Mouse (Mus musculus): ENCODE measurements around the gene Gstcd.

Gstcd gene

DNA sequence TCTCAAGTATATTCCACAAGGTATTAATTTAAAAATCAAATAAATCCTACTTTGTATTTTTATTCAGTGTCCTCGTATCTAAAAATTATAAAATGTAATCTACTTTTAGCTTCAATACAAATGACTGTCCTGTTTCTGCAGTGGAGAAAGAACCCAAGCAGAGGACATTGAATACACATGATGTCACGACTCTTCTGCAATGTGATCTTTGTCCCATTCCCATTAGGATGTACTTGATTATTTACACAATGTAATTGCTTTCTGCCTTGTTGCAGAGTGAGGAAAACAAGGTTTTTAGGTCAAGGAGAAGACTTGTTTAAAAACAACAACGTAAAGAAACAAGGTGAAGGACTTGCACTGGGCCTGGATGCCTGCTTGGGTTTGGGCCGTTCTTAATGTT, 84.6 kb downstream of the Gstcd start:
- no peak for DNase-seq (ENCODE audit: low spot score)

- no peak for DNase-seq (ENCODE audit: low spot score)
Measured at GRCm38 (mm10) chr3:132996299-132996698, 95.5 kb downstream of the Gstcd start.

DNA sequence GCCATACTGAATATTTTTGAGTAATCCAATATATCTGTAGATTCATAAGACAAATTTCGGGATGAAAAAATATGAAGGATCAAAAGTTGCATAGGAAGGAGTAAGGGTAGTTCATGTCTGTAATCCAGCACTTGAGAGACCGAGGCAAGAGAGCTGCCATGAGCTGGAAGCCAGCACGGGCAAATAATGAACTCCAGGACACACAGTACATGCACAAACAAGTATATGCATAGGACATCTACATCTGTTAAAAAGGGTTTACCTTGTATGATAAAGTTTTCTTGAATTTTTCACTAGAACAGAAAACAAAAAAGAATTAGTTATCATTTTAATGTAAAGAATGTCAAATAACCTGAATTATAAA, 95.9 kb downstream of the Gstcd start:
- DNase-seq (ENCODE audit: low spot score): no peak

- no peak for DNase-seq (ENCODE audit: low spot score)
Measured at GRCm38 (mm10) chr3:132995172-132995903, 96.5 kb downstream of the Gstcd start.

GRCm38 (mm10) chr3:132986188-132986587, 105.6 kb downstream of the Gstcd start:
- no peak for DNase-seq (ENCODE audit: low spot score)

- no peak for DNase-seq (ENCODE audit: low spot score)
Measured at GRCm38 (mm10) chr3:132983845-132984485, 107.9 kb downstream of the Gstcd start.

DNA sequence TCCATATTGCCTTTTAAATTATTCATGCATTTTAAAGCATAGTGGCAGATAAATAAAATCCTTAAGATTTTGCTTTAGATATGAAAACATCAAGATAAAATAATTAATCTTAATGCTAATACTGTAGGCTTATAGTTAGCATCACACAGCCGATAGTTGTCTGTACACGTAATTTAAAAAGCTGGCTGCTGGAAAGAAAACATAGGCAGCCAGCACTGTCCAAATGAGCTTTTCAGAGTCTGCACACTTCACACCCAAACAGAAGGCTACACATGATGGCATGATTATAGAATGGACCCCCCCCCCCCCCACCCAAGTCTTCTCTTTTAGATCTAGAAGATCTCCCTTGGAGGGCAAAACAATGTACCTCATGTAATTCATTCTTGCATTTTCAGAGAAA, 109.9 kb downstream of the Gstcd start:
- DNase-seq (ENCODE audit: low spot score): no peak

GRCm38 (mm10) chr3:132979781-132980461, 111.9 kb downstream of the Gstcd start:
- DNase-seq (ENCODE audit: low spot score): no peak

DNA sequence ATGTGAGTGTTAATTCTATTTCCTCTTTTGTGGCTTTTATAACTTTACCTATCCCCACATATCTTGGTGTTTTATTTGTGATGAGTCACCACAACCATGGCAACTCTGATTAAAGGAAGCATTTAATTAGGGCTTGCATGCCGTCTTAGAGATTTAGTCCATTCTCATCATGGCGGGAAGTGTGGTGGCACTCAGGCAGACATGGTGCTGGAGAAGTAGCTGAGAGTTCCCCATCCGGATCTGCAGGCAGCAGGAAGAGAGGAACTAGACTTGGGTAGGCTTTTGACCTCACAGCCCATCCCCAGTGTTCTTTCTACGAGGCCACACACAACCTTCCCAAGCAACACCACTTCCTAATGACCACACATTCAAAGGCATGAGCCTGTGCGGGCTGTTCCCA, 125.6 kb downstream of the Gstcd start:
- DNase-seq (ENCODE audit: low spot score): no peak

GRCm38 (mm10) chr3:132964715-132965507, 126.9 kb downstream of the Gstcd start:
- no peak for DNase-seq (ENCODE audit: low spot score)

DNA sequence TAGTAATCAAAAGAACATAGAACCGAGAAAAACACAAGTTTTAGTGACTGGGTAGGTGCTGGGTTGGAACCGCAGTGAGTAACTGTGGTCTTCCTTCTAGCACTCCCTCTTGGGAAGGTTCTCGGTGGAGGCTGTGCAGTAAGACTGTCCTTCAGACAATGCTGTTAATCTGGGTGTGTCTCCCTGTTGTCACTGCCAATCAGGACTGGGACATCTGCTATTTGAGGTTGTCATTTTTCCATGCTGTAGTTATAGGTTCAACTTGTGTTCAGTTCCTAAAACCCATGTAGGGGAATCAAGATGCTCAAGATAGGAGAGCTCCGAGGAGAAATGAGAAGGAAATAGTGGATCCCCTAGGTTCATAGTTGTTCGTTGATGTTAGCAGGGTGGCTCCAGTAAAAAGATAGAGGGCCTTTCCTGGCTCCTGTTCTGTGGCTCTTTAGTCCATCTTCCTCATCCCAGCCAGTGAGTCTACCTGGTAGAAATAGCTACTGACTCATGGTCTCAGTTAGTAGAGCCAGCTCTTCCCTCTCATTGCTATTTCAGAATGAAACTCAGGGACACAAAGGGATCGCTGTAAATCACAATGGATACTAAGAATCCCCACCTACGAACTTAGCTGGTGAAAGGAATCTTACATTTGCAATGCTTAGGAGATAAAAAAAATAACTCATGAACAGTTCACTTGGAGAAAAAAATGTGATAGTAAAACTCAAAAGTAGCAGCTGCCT, 129.0 kb downstream of the Gstcd start:
- DNase-seq (ENCODE audit: low spot score): no peak

GRCm38 (mm10) chr3:132950529-132950880, 141.3 kb downstream of the Gstcd start:
- DNase-seq (ENCODE audit: low spot score): no peak

DNA sequence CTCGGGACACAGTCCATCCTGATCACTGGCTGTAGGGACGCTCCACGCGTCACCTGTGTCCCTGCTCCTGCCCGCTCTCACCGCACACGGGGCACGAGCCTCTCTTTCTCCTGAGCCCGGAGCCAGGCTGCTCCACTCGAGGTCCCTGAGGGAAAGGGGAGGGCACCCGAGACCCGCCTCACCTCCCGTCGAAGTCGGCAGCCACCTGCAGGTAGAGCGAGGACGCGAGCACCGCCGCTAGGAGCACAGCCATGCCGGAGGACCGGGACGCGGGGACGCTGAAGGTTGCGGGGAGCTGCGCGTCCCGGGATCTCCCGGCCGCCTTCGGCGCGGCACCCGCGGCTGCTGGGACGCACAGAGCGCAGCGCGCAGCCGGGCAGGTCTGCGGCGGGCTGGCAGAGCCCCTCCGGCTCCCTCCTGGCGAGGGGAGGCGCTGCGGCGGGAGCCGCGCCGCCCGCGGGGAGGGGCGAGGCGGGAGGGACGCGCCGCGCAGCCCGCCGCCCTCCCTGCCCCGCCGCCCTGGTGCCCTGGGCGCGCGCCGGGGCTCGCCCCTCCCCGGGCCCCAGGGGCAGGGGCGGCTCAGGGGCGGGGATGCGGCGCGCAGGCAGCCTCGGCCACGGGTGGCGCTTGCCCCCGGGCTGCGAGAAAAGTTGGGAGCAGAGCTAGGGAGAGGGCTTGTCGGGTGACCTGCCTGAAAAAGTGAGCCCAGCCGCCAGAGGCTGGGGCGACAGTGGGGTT, 141.9 kb downstream of the Gstcd start, which contains the start of gene Npnt:
Gene Npnt (minus strand): TSS at position 501 of the 738 bp plus-strand sequence.
- peak; percentile 17 for DNase-seq (ENCODE audit: low spot score)

GRCm38 (mm10) chr3:132949380-132949790, 142.4 kb downstream of the Gstcd start:
- DNase-seq (ENCODE audit: low spot score): no peak

DNA sequence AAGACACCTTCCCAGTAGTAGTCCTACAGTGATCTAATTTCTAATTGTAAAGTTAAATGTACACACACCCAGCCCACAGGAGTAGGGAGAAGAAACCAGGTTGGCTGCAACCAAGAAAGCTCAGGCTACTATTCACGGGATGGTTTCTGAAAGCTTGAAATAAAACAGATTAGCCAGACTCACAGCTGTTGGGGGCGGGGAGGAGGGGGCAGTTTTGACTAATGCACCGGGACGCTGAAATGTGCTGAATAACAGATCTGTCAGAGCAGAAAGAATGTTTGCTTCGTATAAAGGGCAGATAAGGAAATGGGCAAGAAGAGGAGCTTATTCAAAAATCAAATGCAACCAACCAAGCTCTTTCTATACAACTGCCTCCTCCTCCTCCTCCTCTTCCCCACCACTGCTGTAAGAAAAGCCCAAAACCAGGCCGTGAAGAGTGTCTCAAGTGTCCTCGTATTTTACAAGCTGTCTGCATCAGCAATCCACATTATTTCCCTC, 143.5 kb downstream of the Gstcd start:
- no peak for DNase-seq (ENCODE audit: low spot score)

DNA sequence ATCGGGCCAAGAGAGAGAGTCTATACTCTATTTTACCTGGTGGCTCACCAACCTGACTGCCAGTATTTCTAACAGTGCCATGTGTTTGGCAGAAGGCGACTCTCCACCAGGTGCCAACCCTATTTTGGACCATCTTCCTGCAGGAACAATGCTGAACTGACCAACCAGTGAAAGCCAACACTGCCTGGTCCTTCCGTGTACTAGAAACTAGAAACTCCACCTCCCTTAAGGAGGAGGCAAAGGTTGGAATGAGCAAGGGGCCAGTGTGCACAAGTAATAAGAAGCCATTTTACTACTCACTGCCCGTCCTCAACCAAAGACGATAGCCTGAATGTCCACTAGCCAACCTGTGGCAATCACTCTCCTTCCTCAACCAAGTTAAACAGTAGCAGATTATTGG, 145.7 kb downstream of the Gstcd start:
- no peak for DNase-seq (ENCODE audit: low spot score)

DNA sequence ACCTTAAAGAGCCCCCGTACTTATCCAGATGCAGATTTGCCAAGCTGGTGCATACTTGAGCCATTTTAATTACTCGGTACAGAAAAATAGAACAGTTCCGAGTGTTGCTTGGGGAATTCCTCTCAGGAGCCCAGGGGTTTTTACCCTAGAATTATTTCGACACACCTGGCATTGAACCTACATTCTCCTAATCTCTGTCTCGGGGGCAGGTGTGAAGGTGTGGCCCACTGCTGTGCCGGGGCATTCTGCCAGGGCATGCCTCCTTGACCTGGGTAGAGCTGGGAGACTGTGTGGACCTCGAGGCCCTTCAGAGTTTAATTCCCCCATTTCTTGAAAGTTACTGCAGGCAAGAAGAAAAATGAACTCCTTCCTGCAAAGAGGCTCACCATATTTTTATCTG, 146.2 kb downstream of the Gstcd start:
- no peak for DNase-seq (ENCODE audit: low spot score)

DNA sequence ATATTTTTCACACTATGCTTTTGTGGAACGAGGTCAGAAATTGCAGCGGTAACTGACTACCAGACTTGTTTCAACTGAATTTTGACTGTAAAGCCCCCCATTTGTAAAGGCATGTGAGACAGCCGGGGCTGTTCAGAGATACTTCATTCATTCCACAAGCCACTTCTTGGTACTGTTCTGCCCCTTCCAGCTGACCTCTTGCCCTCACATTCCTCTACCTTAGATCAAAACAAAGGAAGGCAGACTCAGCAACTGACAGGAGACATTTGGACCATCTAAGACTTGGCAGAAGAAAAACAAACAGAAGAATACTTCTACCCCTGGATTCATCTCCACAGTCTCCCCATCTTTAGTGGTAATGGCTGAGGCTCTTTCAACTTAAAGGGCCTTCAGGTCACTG, 147.2 kb downstream of the Gstcd start:
- no peak for DNase-seq (ENCODE audit: low spot score)

DNA sequence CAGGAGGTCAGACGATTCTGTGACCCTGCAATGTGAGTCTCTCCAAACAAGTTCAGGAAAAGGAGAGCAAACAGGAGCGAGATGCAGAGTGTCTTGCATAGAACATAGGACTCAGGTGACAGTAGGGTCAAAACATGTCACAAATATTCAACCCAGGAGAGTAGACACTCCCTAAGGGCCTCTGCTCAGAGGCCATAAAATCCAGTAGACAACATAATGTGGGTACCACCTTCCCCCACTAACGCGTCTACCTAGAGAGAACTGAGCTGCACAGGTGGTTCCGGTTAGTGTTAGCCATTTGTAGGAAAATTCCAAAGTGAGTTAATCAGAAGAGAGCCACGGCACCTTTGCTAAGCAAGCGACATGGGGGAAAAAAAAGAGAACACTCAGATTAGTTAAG, 147.6 kb downstream of the Gstcd start:
- DNase-seq (ENCODE audit: low spot score): no peak

- DNase-seq (ENCODE audit: low spot score): no peak
Measured at GRCm38 (mm10) chr3:132942778-132943177, 149.1 kb downstream of the Gstcd start.
